In genomic region chr5:90223534-90224381, GRCm38 (mm10) we compare ENCODE assay signal across 8 mouse cellular contexts. TPM values are rescaled to one million over a fixed set of nuclear protein-coding genes. Genes with fewer than 3 reads are reported as not detected.
DNase-seq lines count a peak whose midpoint lies in the region; ATAC-seq and TF ChIP-seq lines count a peak whose summit lies in the region.

TSS of gene Cox18 (minus strand) at chr5:90224001.

- ATAC-seq in cerebellum, adult (ENCODE audit: insufficient number of reproducible peaks, low FRiP score, low TSS enrichment), result peak; percentile 97
- ATAC-seq in forebrain, embryonic 13.5 days, result peak; percentile 98
- peak; percentile 95 for ATAC-seq in liver, postnatal 0 days
- ATAC-seq in neural tube, embryonic 14.5 days (ENCODE audit: low read depth), result peak; percentile 97

- DNase-seq in heart, postnatal 10 days, result peak; percentile 99 to 100
- DNase-seq in large intestine, adult 2 months (ENCODE audit: low read depth, low spot score), result peak; percentile 100
- DNase-seq in liver, postnatal 0 days, result peak; percentile 99
- DNase-seq in testis, postnatal 10 days (ENCODE audit: low spot score), result peak; percentile 98

- peak within 1 kb of the TSS; percentile 81 for H3K4me2 ChIP-seq in forebrain, embryonic 13.5 days
- peak within 1 kb of the TSS; percentile 76 for H3K4me2 ChIP-seq in liver, postnatal 0 days (ENCODE audit: low read depth, low read length)
- peak within 1 kb of the TSS; percentile 74 for H3K4me2 ChIP-seq in neural tube, embryonic 14.5 days (ENCODE audit: low read depth, low read length)

- H3K27me3 ChIP-seq in ES-Bruce4 (ENCODE audit: control insufficient read depth, insufficient read depth, low read length, poor library complexity, severe bottlenecking), result no peaks in the 10 kb centered on the region
- no peaks in the 10 kb centered on the region for H3K27me3 ChIP-seq in forebrain, embryonic 13.5 days
- no peaks in the 10 kb centered on the region for H3K27me3 ChIP-seq in liver, postnatal 0 days (ENCODE audit: insufficient read depth, low read length)
- H3K27me3 ChIP-seq in neural tube, embryonic 14.5 days (ENCODE audit: control insufficient read depth, insufficient read depth, low read length), result no peaks in the 10 kb centered on the region

- H3K9ac ChIP-seq in ES-Bruce4 (ENCODE audit: low read depth, poor library complexity, severe bottlenecking), result peak within 1 kb of the TSS; percentile 67
- H3K9ac ChIP-seq in forebrain, embryonic 13.5 days, result peak within 1 kb of the TSS; percentile 88
- H3K9ac ChIP-seq in liver, postnatal 0 days (replicated peaks), result peak within 1 kb of the TSS; percentile 87
- H3K9ac ChIP-seq in neural tube, embryonic 14.5 days (replicated peaks; ENCODE audit: low read depth, low read length), result peak within 1 kb of the TSS; percentile 82

- H3K4me3 ChIP-seq in ES-Bruce4 (ENCODE audit: low read depth, low read length), result peak within 1 kb of the TSS; percentile 87
- H3K4me3 ChIP-seq in forebrain, embryonic 13.5 days, result peak within 1 kb of the TSS; percentile 83
- peak within 1 kb of the TSS; percentile 79 for H3K4me3 ChIP-seq in liver, postnatal 0 days (ENCODE audit: low read depth, low read length)
- peak within 1 kb of the TSS; percentile 82 for H3K4me3 ChIP-seq in neural tube, embryonic 14.5 days (ENCODE audit: low read depth, low read length)

- TF ChIP-seq POLR2A in ES-Bruce4 (IDR thresholded peaks at IDR 0.05; ENCODE audit: insufficient read depth, low read length), result peak; percentile 77

- peaks cover 7% of the 10 kb centered on the region for H3K36me3 ChIP-seq in ES-Bruce4 (ENCODE audit: control insufficient read depth, insufficient read depth, low read length, poor library complexity, severe bottlenecking)
- peaks cover 22% of the 10 kb centered on the region for H3K36me3 ChIP-seq in forebrain, embryonic 13.5 days (ENCODE audit: poor library complexity, severe bottlenecking)
- peaks cover 29% of the 10 kb centered on the region for H3K36me3 ChIP-seq in liver, postnatal 0 days (replicated peaks; ENCODE audit: insufficient read depth, low read length)
- peaks cover 16% of the 10 kb centered on the region; the same call in 1 of the 2 replicates for H3K36me3 ChIP-seq in neural tube, embryonic 14.5 days (ENCODE audit: control insufficient read depth, insufficient read depth, low read length)

- TF ChIP-seq EP300 in ES-Bruce4 (IDR thresholded peaks at IDR 0.05; ENCODE audit: insufficient read depth, low read depth, low read length), result peak; percentile 76; the same call in 1 of the 2 replicates
- TF ChIP-seq EP300 in liver, postnatal 0 days (IDR thresholded peaks at IDR 0.05; ENCODE audit: low read depth), result peak; percentile 75

- H3K4me1 ChIP-seq in ES-Bruce4 (ENCODE audit: control insufficient read depth, insufficient read depth, low read length), result no peaks in the 10 kb centered on the region
- peaks cover 7% of the 10 kb centered on the region for H3K4me1 ChIP-seq in forebrain, embryonic 13.5 days
- H3K4me1 ChIP-seq in liver, postnatal 0 days (ENCODE audit: insufficient read depth), result peaks cover 9% of the 10 kb centered on the region
- peaks cover 7% of the 10 kb centered on the region for H3K4me1 ChIP-seq in neural tube, embryonic 14.5 days (ENCODE audit: control insufficient read depth, insufficient read depth, low read length)

- H3K9me3 ChIP-seq in ES-Bruce4 (replicated peaks; ENCODE audit: control insufficient read depth, insufficient read depth, low read length, poor library complexity, severe bottlenecking), result no peaks in the 10 kb centered on the region
- no peaks in the 10 kb centered on the region for H3K9me3 ChIP-seq in forebrain, embryonic 13.5 days (replicated peaks)
- H3K9me3 ChIP-seq in liver, postnatal 0 days (ENCODE audit: low read length), result no peaks in the 10 kb centered on the region
- no peaks in the 10 kb centered on the region for H3K9me3 ChIP-seq in neural tube, embryonic 14.5 days (ENCODE audit: control insufficient read depth, low read length)

- peak within 1 kb of the TSS; percentile 74 for H3K27ac ChIP-seq in ES-Bruce4 (ENCODE audit: insufficient read depth, low read length)
- peak within 1 kb of the TSS; percentile 88 for H3K27ac ChIP-seq in forebrain, embryonic 13.5 days
- H3K27ac ChIP-seq in liver, postnatal 0 days (ENCODE audit: low read depth), result peak within 1 kb of the TSS; percentile 95
- H3K27ac ChIP-seq in neural tube, embryonic 14.5 days (ENCODE audit: low read depth, low read length), result peak within 1 kb of the TSS; percentile 82

- under 1% methylated on average over 62 of the region's 62 CpGs for WGBS in forebrain, embryonic 13.5 days
- WGBS in large intestine, adult 2 months, result under 1% methylated on average over 62 of the region's 62 CpGs
- WGBS in liver, postnatal 0 days (ENCODE audit: insufficient replicate concordance), result under 1% methylated on average over 62 of the region's 62 CpGs
- under 1% methylated on average over 62 of the region's 62 CpGs for WGBS in neural tube, embryonic 14.5 days

- TF ChIP-seq CTCF in ES-Bruce4 (IDR thresholded peaks at IDR 0.05; ENCODE audit: low read depth, low read length), result no peak
- peak; percentile 25 for TF ChIP-seq CTCF in liver, postnatal 0 days (IDR thresholded peaks at IDR 0.05; ENCODE audit: low read depth)

- intact Hi-C loops in heart, postnatal 10 days (cut with DNase I), result loop anchor here (1.0 to 10.0 kb wide), 2 partner anchors 143 to 661 kb away; partner anchors contain the start of gene Ankrd17

RNA-seq across cellular contexts. Expression of gene Cox18, which starts in this region (rescaled TPM):
- polyA plus RNA-seq in ES-Bruce4 (2011; ENCODE audit: insufficient read depth, insufficient read length, low read depth, missing spikeins), result 33.3 and 36.3 TPM in 2 replicates
- 29.2 and 31.0 TPM in 2 replicates for polyA plus RNA-seq in forebrain, embryonic 13.5 days (2015; fragmentation: Nextera tagmentation; extraction: Ambion mirVana)
- 10 to 100 TPM; 12.7 to 13.1 TPM for total RNA-seq in heart, postnatal 10 days (2021)
- polyA plus RNA-seq in large intestine, adult 2 months (2012; rRNA removed), result 21.4 and 23.7 TPM in 2 replicates
- 12.1 and 13.2 TPM in 2 replicates for polyA plus RNA-seq in liver, postnatal 0 days (2015; fragmentation: Nextera tagmentation; extraction: Ambion mirVana)
- 43.1 and 47.9 TPM in 2 replicates for polyA plus RNA-seq in neural tube, embryonic 14.5 days (2014; fragmentation: Nextera tagmentation; extraction: Ambion mirVana)

Comparison
In these comparisons a context has a peak if more than half of its experiments do, and no peak if none do; other contexts are left out.
1. Peak in every context shown above with its lines: DNase-seq, ATAC-seq, H3K4me3 ChIP-seq and H3K27ac ChIP-seq.